Mouse (Mus musculus) megakaryocyte, adult 5-6 weeks (primary cell): ENCODE results near the gene Olfr1195. TPM values are rescaled to one million over a fixed set of nuclear protein-coding genes. Genes with fewer than 3 reads are reported as not detected.
"Not testable (repeated sequence)": the region's sequence is repeated elsewhere in the genome, so short reads cannot be mapped to it uniquely, and the experiment has no call there.

Experiments used
- ATAC-seq: 2 replicates; pipeline ENCODE4 v1.8.0; 2016; ENCODE audit warnings: mild to moderate bottlenecking, inconsistent platforms; ENCODE audit not compliant: poor library complexity, severe bottlenecking
- total RNA-seq, 2 experiments: library from RNA; stranded (forward) in 1 of 2; stranded (reverse) in 1 of 2; fragments of 153-499, 151-499 nt in 1 of 2; fragments of 221-1000, 200-1000 nt in 1 of 2; gene quantifications; 2 replicates each; pipeline versions ENCODE4 v1.2.3 to v1.2.4; 2015 to 2017

Gene Olfr1195
- total RNA-seq (2015): not detected in 2 replicates
- not detected in 2 replicates for total RNA-seq (2017)

DNA sequence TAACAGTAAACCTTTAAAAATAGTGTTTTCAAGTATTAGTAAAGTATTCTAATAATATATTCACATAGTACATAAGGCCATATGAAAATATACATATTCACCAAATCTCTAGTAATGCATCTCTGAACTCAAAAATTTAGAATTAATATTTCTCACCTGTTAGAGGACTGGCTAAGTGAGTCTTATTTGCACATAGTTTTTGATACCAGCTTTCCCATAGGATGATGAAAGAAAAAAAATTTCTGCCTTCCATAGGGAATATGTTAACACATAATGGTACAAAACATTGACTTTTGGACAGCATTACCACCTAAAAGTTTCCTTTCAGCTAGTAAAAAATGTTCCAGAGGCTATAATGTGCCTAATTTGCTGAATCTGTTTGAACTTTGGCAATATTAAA is at the start of gene Olfr1195:
TSS of gene Olfr1195 (minus strand) at position 101 of the 400 bp plus-strand sequence.
- ATAC-seq: no peak

DNA sequence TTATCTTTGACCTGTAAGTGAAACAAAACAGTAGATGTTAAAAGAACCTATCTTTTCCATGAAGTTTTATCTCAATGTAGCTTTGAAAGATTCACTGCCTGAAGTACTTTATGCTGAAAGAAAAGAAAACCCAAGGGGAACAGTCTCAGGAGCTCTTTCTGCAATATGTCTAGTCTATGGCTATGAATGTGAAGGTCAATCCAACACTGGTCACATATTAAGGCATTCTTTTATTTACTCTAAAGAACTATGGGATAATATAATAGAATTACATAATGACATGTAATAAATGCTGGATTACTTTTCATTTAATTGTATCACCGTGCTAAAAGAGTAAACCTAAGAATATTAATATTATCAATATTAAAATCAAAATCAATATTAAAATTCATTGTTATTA is 43.3 kb upstream of the Olfr1195 start, which contains the start of gene Olfr1197:
TSS of gene Olfr1197 (minus strand) at position 101 of the 400 bp plus-strand sequence.
- ATAC-seq: no peak

DNA sequence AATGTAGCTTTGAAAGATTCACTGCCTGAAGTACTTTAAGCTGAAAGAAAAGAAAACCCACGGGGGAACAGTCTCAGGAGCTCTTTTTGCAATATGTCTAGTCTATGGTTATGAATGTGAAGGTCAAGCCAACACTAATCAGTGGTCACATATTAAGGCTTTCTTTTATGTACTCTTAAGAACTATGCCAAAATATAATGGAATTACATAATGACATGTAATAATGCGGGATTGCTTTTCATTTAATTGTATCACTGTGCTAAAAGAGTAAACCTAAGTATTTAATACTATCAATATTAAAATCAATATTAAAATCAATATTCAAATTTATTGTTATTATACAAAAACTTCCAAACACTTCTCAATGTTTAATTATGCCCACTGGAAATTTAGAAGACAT is 15.5 kb upstream of the Olfr1195 start, which contains the start of gene Olfr1196:
TSS of gene Olfr1196 (minus strand) at position 101 of the 400 bp plus-strand sequence.
- no peak for ATAC-seq

DNA sequence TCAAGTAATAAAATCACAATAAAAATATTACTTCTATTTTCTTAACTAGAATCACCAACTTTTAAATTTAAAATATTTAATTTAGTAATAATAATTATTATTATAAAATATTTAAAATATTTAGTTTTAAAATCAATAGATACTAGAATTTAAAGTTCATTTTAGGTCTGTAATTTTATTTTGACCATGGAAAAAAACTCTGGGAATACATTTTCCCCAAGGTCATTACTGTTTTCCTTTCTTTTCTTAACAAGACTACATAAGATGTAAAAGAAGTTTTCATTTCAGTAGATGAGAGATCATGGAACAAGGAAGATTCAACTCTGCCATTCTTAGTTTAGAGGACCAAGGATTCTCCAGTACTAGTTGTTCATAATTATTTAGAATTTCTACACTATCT is 13.7 kb downstream of the Olfr1195 start, which contains the start of gene Olfr1193:
TSS of gene Olfr1193 (plus strand) at position 301 of the 400 bp plus-strand sequence.
- not testable (repeated sequence) for ATAC-seq

DNA sequence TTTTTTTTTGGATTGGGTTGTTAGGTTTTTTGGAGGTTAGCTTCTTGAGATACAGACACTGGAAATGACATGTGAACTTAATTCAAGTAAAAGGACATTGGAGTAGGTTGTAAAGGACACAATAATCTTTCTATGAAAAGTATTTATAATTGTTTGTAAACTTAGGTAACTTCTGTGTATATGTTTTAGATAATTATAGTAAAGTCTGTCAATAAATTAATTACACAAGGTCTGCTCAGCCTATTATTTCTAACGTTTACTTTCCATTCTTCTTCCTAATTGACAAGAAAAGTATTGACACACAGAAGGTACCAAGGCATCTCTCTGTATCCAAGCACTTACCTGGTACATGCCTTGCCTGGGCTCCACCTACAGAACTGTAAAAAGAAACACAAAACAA is 40.8 kb downstream of the Olfr1195 start, which contains the start of gene Olfr1192-ps1:
TSS of gene Olfr1192-ps1 (plus strand) at position 301 of the 400 bp plus-strand sequence.
- ATAC-seq: no peak

DNA sequence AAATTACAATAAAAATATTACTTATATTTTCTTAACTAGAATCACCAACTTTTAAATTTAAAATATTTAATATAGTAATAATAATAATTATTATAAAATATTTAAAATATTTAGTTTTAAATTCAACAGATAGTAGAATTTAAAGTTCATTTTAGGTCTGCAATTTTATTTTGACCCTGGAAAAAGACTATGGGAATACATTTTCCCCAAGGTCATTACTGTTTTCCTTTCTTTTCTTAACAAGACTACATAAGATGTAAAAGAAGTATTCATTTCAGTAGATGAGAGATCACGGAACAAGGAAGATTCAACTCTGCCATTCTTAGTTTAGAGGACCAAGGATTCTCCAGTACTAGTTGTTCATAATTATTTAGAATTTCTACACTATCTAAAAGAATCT is 48.7 kb downstream of the Olfr1195 start, which contains the start of gene Olfr1191-ps1:
TSS of gene Olfr1191-ps1 (plus strand) at position 301 of the 400 bp plus-strand sequence.
- ATAC-seq: not testable (repeated sequence)

Other genes with a start within 250 kb of the Olfr1195 start
- gene Gm13757, start 240.1 kb downstream of the Olfr1195 start, total RNA-seq (2015): not detected in 2 replicates
- not detected in 2 replicates for gene Gm13757, start 240.1 kb downstream of the Olfr1195 start, total RNA-seq (2017)
- gene Olfr1183, start 234.3 kb downstream of the Olfr1195 start, total RNA-seq (2015): not detected in 2 replicates
- gene Olfr1183, start 234.3 kb downstream of the Olfr1195 start, total RNA-seq (2017): not detected in 2 replicates
- gene Olfr1184, start 205.6 kb downstream of the Olfr1195 start, total RNA-seq (2015): not detected in 2 replicates
- gene Olfr1184, start 205.6 kb downstream of the Olfr1195 start, total RNA-seq (2017): not detected in 2 replicates
- gene Olfr1185-ps1, start 195.9 kb downstream of the Olfr1195 start, total RNA-seq (2015): not detected in 2 replicates
- not detected in 2 replicates for gene Olfr1185-ps1, start 195.9 kb downstream of the Olfr1195 start, total RNA-seq (2017)
- not detected in 2 replicates for gene Olfr1186, start 170.6 kb downstream of the Olfr1195 start, total RNA-seq (2015)
- not detected in 2 replicates for gene Olfr1186, start 170.6 kb downstream of the Olfr1195 start, total RNA-seq (2017)
- not detected in 2 replicates for gene Olfr1188, start 132.3 kb downstream of the Olfr1195 start, total RNA-seq (2015)
- gene Olfr1188, start 132.3 kb downstream of the Olfr1195 start, total RNA-seq (2017): not detected in 2 replicates
- not detected in 2 replicates for gene Olfr1189, start 102.7 kb downstream of the Olfr1195 start, total RNA-seq (2015)
- gene Olfr1189, start 102.7 kb downstream of the Olfr1195 start, total RNA-seq (2017): not detected in 2 replicates
- gene Olfr1191-ps1, start 48.6 kb downstream of the Olfr1195 start, total RNA-seq (2015): not detected in 2 replicates
- not detected in 2 replicates for gene Olfr1191-ps1, start 48.6 kb downstream of the Olfr1195 start, total RNA-seq (2017)
- not detected in 2 replicates for gene Olfr1192-ps1, start 40.7 kb downstream of the Olfr1195 start, total RNA-seq (2015)
- gene Olfr1192-ps1, start 40.7 kb downstream of the Olfr1195 start, total RNA-seq (2017): not detected in 2 replicates
- gene Olfr1193, start 13.6 kb downstream of the Olfr1195 start, total RNA-seq (2015): not detected in 2 replicates
- not detected in 2 replicates for gene Olfr1193, start 13.6 kb downstream of the Olfr1195 start, total RNA-seq (2017)
- gene Olfr1196, start 15.4 kb upstream of the Olfr1195 start, total RNA-seq (2015): not detected in 2 replicates
- gene Olfr1196, start 15.4 kb upstream of the Olfr1195 start, total RNA-seq (2017): not detected in 2 replicates
- gene Olfr1197, start 43.2 kb upstream of the Olfr1195 start, total RNA-seq (2015): not detected in 2 replicates
- not detected in 2 replicates for gene Olfr1197, start 43.2 kb upstream of the Olfr1195 start, total RNA-seq (2017)
- gene Olfr1198, start 62.2 kb upstream of the Olfr1195 start, total RNA-seq (2015): not detected in 2 replicates
- gene Olfr1198, start 62.2 kb upstream of the Olfr1195 start, total RNA-seq (2017): not detected in 2 replicates
- not detected in 2 replicates for gene Olfr1199, start 71.3 kb upstream of the Olfr1195 start, total RNA-seq (2015)
- gene Olfr1199, start 71.3 kb upstream of the Olfr1195 start, total RNA-seq (2017): not detected in 2 replicates
- gene Olfr1200, start 81.3 kb upstream of the Olfr1195 start, total RNA-seq (2015): not detected in 2 replicates
- not detected in 2 replicates for gene Olfr1200, start 81.3 kb upstream of the Olfr1195 start, total RNA-seq (2017)
- not detected in 2 replicates for gene Olfr1201, start 103.8 kb upstream of the Olfr1195 start, total RNA-seq (2015)
- gene Olfr1201, start 103.8 kb upstream of the Olfr1195 start, total RNA-seq (2017): not detected in 2 replicates
- not detected in 2 replicates for gene Olfr1202, start 125.3 kb upstream of the Olfr1195 start, total RNA-seq (2015)
- gene Olfr1202, start 125.3 kb upstream of the Olfr1195 start, total RNA-seq (2017): not detected in 2 replicates
- gene Olfr1205, start 140.6 kb upstream of the Olfr1195 start, total RNA-seq (2015): not detected in 2 replicates
- gene Olfr1205, start 140.6 kb upstream of the Olfr1195 start, total RNA-seq (2017): not detected in 2 replicates
- gene Olfr1204, start 160.1 kb upstream of the Olfr1195 start, total RNA-seq (2015): not detected in 2 replicates
- not detected in 2 replicates for gene Olfr1204, start 160.1 kb upstream of the Olfr1195 start, total RNA-seq (2017)
- gene Olfr1206, start 174.0 kb upstream of the Olfr1195 start, total RNA-seq (2015): not detected in 2 replicates
- gene Olfr1206, start 174.0 kb upstream of the Olfr1195 start, total RNA-seq (2017): not detected in 2 replicates
- gene Olfr1208, start 213.1 kb upstream of the Olfr1195 start, total RNA-seq (2015): not detected in 2 replicates
- gene Olfr1208, start 213.1 kb upstream of the Olfr1195 start, total RNA-seq (2017): not detected in 2 replicates
- gene Olfr1209, start 226.0 kb upstream of the Olfr1195 start, total RNA-seq (2015): not detected in 2 replicates
- not detected in 2 replicates for gene Olfr1209, start 226.0 kb upstream of the Olfr1195 start, total RNA-seq (2017)
- not detected in 2 replicates for gene Olfr1211, start 248.9 kb upstream of the Olfr1195 start, total RNA-seq (2015)
- not detected in 2 replicates for gene Olfr1211, start 248.9 kb upstream of the Olfr1195 start, total RNA-seq (2017)